Mouse (Mus musculus) frontal cortex, postnatal 10 days (tissue): ENCODE results near the gene Crocc.

Source experiments
- DNase-seq, 2 experiments: peaks; one replicate each; pipeline ENCODE4 v3.0.0; 2022; ENCODE audit warnings: low spot score in 2 of 2, mixed read lengths in 1 of 2

Crocc gene

DNA sequence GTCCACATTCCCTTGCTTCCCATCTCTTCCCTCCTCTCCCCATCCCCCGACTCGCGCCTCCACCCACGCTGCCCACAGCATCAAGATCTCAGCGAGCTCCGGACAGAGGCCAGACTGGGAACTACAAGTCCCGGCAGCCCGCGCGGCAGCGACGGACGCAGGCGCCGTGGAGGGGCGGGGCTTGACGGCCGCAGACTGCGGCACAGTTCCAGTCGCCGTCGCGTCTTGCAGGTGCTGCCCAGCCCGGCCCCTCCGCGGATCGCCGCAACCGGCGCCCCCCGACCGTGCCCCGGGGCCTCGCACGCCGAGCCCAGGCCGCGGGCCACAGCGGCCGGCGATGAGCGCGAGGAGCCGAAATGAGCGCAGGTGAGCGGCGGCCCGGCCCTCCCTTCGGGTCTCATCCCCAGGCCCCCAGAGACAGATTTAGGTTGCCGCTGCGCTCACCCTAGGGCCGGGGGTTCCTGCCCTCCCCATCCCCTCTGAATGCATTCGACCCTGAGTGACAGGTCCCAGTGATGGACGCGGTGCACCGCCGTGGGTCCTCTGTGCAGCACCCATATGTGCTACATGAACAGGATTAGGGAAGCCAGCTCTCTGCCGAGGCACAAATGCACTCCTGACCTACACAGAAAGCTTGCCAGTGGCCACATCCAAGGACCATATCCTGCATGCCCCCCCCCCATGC is 73.5 kb downstream of the Crocc start, which contains the start of gene Atp13a2:
Gene Atp13a2, plus strand, starts transcription at position 163 of the 685 bp plus-strand sequence.
- DNase-seq = peak; percentile 84 to 91

GRCm38 (mm10) chr4:140986024-140986710 is 74.2 kb downstream of the Crocc start:
- DNase-seq = no peak

- DNase-seq = no peak
Observed at GRCm38 (mm10) chr4:140984544-140984943, 75.8 kb downstream of the Crocc start.

DNA sequence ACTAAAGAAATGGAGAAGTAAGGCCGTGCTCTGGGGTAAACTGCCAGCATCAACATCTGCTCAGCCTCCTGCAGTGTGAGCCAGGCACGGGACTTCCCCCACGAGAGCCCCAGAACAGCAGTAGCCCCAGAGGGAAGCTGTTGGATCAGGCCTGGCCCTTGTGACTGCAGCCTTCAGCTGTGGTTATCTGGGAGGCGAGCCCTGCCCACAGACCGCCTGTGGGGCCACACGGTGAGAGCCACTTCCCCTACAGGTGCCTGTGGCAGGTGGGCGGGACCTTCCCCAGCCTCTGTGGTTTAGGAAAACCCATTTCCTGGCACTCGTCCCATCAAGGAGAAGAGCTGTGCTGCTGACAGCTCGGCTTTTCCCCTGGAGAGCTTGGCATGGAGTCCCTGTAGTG is 76.9 kb downstream of the Crocc start:
- DNase-seq = peak in 1 of 2 experiments; percentile 65

- no peak for DNase-seq
Observed at GRCm38 (mm10) chr4:140982808-140983207, 77.5 kb downstream of the Crocc start.

- no peak for DNase-seq
Observed at GRCm38 (mm10) chr4:140981605-140982004, 78.7 kb downstream of the Crocc start.

GRCm38 (mm10) chr4:140977886-140978692 is 82.3 kb downstream of the Crocc start:
- DNase-seq = no peak

GRCm38 (mm10) chr4:140977278-140977677 is 83.1 kb downstream of the Crocc start:
- DNase-seq = no peak

DNA sequence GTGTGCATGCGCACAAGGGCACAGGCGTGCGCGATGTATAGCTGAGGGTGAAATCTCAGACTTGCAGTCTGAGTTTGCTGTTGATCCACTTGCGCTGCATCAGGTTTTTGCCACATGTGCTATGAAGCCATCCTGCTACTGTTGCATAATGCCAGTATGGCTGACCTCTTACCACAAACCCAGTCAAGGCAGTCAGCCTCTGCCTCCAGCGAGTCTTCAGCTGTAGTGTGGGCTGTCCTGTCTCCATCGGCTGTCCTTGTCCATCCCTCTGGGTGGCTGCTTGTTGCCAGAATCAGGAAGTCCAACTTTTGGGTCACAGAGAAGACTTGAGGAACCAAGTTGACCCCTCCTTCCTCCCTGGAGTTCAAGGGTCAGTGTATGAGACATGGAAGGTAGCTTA is 85.0 kb downstream of the Crocc start:
- DNase-seq = no peak

DNA sequence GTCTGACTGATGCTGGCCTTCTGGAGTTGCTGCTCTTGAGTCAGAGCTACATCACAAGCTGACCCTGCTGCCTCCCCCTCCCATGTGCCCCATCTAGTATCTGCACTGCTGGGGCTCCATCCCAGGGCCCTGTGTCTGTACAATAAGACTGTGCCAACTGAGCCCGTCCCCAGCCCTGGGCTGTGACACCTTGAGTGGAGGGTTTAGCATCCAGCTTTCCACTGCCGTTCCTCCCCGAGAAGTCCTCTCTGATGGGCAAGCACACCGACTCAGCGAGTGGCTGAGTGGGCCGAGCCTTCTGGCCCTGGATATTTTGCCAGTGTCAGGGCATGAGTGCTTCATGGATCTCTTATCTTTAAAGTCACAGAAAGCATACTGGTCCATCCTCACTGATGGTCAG is 85.9 kb downstream of the Crocc start:
- no peak for DNase-seq

- no peak for DNase-seq
Observed at GRCm38 (mm10) chr4:140971691-140972090, 88.7 kb downstream of the Crocc start.

- no peak for DNase-seq
Observed at GRCm38 (mm10) chr4:140967386-140968159, 92.8 kb downstream of the Crocc start.
